ENCODE assay signal across 11 mouse cellular contexts in genomic region chr5:148968958-148969576, GRCm38 (mm10). TPM values are rescaled to one million over a fixed set of nuclear protein-coding genes. Genes with fewer than 3 reads are reported as not detected.
DNase-seq lines count a peak whose midpoint lies in the region; ATAC-seq lines count a peak whose summit lies in the region.
"Had no signal": no experiment of that assay in that cellular context is flagged by ENCODE, and none has a peak within 500 bp of the region (broad histone marks: within the 10 kb centered on the region; RNA-seq: fewer than 3 reads in every experiment).

No protein-coding gene starts in this region.

- H3K4me3 ChIP-seq in hindbrain, embryonic 15.5 days, result no peak overlapping the region
- H3K4me3 ChIP-seq in hindbrain, embryonic 16.5 days (ENCODE audit: low read length), result no peak overlapping the region
- H3K4me3 ChIP-seq in intestine, embryonic 14.5 days (ENCODE audit: low read depth, low read length), result no peak overlapping the region
- H3K4me3 ChIP-seq in liver, embryonic 16.5 days (ENCODE audit: low read depth, low read length), result no peak overlapping the region
- H3K4me3 ChIP-seq in hindbrain, embryonic 11.5 days (ENCODE audit: low read depth, low read length), result no peak overlapping the region
- H3K4me3 ChIP-seq: erythroblast, embryonic 14.5 days; layer of hippocampus, adult 2 months; limb, embryonic 12.5 days had no signal

- no peaks in the 10 kb centered on the region for H3K36me3 ChIP-seq in hindbrain, embryonic 15.5 days
- no peaks in the 10 kb centered on the region for H3K36me3 ChIP-seq in hindbrain, embryonic 16.5 days (ENCODE audit: control insufficient read depth, insufficient read depth, low read length)
- no peaks in the 10 kb centered on the region for H3K36me3 ChIP-seq in intestine, embryonic 14.5 days (ENCODE audit: control insufficient read depth, insufficient read depth, low read length)
- H3K36me3 ChIP-seq in liver, embryonic 16.5 days (ENCODE audit: control insufficient read depth, insufficient read depth), result no peaks in the 10 kb centered on the region
- no peaks in the 10 kb centered on the region for H3K36me3 ChIP-seq in hindbrain, embryonic 11.5 days (ENCODE audit: control insufficient read depth, insufficient read depth, low read length)
- H3K36me3 ChIP-seq: limb, embryonic 12.5 days had no signal

- H3K27ac ChIP-seq in hindbrain, embryonic 15.5 days (replicated peaks), result 0 out of 2 replicates have a peak overlapping the region, but pooled peaks have one; percentile 19
- H3K27ac ChIP-seq in hindbrain, embryonic 16.5 days (ENCODE audit: low read depth, low read length), result no peak overlapping the region
- peak overlapping the region; percentile 45; the same call in 1 of the 2 replicates for H3K27ac ChIP-seq in intestine, embryonic 14.5 days (ENCODE audit: low read depth)
- peak overlapping the region; percentile 46; the same call in 1 of the 2 replicates for H3K27ac ChIP-seq in liver, embryonic 16.5 days (ENCODE audit: low read length)
- no peak overlapping the region for H3K27ac ChIP-seq in hindbrain, embryonic 11.5 days (ENCODE audit: low read depth, low read length)
- H3K27ac ChIP-seq: layer of hippocampus, adult 2 months had no signal

- DNase-seq in intestine, embryonic 14.5 days (ENCODE audit: low spot score), result no peak
- peak; percentile 77 for DNase-seq in kidney, adult 9 months
- DNase-seq in spleen, adult 18-20 months, result no peak
- no peak for DNase-seq in hindbrain, embryonic 11.5 days (ENCODE audit: low spot score)
- DNase-seq: cerebellum, adult 9-11 months had no signal

- no peaks in the 10 kb centered on the region for H3K9me3 ChIP-seq in hindbrain, embryonic 15.5 days
- no peaks in the 10 kb centered on the region for H3K9me3 ChIP-seq in hindbrain, embryonic 16.5 days (ENCODE audit: control insufficient read depth, low read length)
- H3K9me3 ChIP-seq in intestine, embryonic 14.5 days (ENCODE audit: control insufficient read depth, low read length), result no peaks in the 10 kb centered on the region
- no peaks in the 10 kb centered on the region for H3K9me3 ChIP-seq in liver, embryonic 16.5 days (replicated peaks; ENCODE audit: control insufficient read depth, low read length)
- H3K9me3 ChIP-seq in hindbrain, embryonic 11.5 days (ENCODE audit: control insufficient read depth, low read length), result no peaks in the 10 kb centered on the region
- H3K9me3 ChIP-seq: limb, embryonic 12.5 days had no signal

- no peak for ATAC-seq in hindbrain, embryonic 15.5 days (ENCODE audit: low FRiP score, low read depth)
- ATAC-seq in hindbrain, embryonic 16.5 days, result no peak
- ATAC-seq in intestine, embryonic 14.5 days (replicated peaks; ENCODE audit: low FRiP score, low TSS enrichment, low read depth), result no peak
- ATAC-seq in liver, embryonic 16.5 days (ENCODE audit: low read depth), result no peak
- ATAC-seq in hindbrain, embryonic 11.5 days (ENCODE audit: low FRiP score), result no peak

- peaks cover 27% of the 10 kb centered on the region for H3K4me1 ChIP-seq in hindbrain, embryonic 15.5 days (replicated peaks)
- peaks cover 13% of the 10 kb centered on the region for H3K4me1 ChIP-seq in hindbrain, embryonic 16.5 days (ENCODE audit: control insufficient read depth, insufficient read depth, low read depth, low read length)
- H3K4me1 ChIP-seq in intestine, embryonic 14.5 days (replicated peaks; ENCODE audit: control insufficient read depth, insufficient read depth, low read length), result peaks cover 36% of the 10 kb centered on the region
- H3K4me1 ChIP-seq in liver, embryonic 16.5 days (ENCODE audit: control insufficient read depth, low read depth, low read length), result peaks cover 33% of the 10 kb centered on the region
- H3K4me1 ChIP-seq in hindbrain, embryonic 11.5 days (replicated peaks; ENCODE audit: control insufficient read depth, insufficient read depth, low read length), result 0 out of 2 replicates have a peak, but pooled peaks cover 3% of the 10 kb centered on the region

- H3K4me2 ChIP-seq in hindbrain, embryonic 15.5 days, result no peak overlapping the region
- no peak overlapping the region for H3K4me2 ChIP-seq in hindbrain, embryonic 16.5 days (ENCODE audit: low read length)
- no peak overlapping the region for H3K4me2 ChIP-seq in intestine, embryonic 14.5 days (ENCODE audit: low read length)
- H3K4me2 ChIP-seq in liver, embryonic 16.5 days (ENCODE audit: low read depth, low read length), result no peak overlapping the region
- H3K4me2 ChIP-seq in hindbrain, embryonic 11.5 days (replicated peaks; ENCODE audit: low read depth, low read length), result no peak overlapping the region

- no peak overlapping the region for H3K9ac ChIP-seq in hindbrain, embryonic 15.5 days
- H3K9ac ChIP-seq in hindbrain, embryonic 16.5 days (ENCODE audit: low read depth, low read length), result no peak overlapping the region
- no peak overlapping the region for H3K9ac ChIP-seq in intestine, embryonic 14.5 days (ENCODE audit: low read length)
- H3K9ac ChIP-seq in liver, embryonic 16.5 days (ENCODE audit: low read depth, low read length), result no peak overlapping the region
- no peak overlapping the region for H3K9ac ChIP-seq in hindbrain, embryonic 11.5 days (ENCODE audit: low read depth, low read length)
- H3K9ac ChIP-seq: limb, embryonic 12.5 days had no signal

- H3K27me3 ChIP-seq in hindbrain, embryonic 15.5 days, result no peaks in the 10 kb centered on the region
- no peaks in the 10 kb centered on the region for H3K27me3 ChIP-seq in hindbrain, embryonic 16.5 days (replicated peaks; ENCODE audit: control insufficient read depth, insufficient read depth, low read length)
- H3K27me3 ChIP-seq in intestine, embryonic 14.5 days (replicated peaks; ENCODE audit: control insufficient read depth, insufficient read depth, low read length), result no peaks in the 10 kb centered on the region
- no peaks in the 10 kb centered on the region for H3K27me3 ChIP-seq in liver, embryonic 16.5 days (ENCODE audit: control insufficient read depth, insufficient read depth, low read depth, low read length)
- no peaks in the 10 kb centered on the region for H3K27me3 ChIP-seq in hindbrain, embryonic 11.5 days (ENCODE audit: control insufficient read depth, insufficient read depth, low read length)
- H3K27me3 ChIP-seq: limb, embryonic 12.5 days had no signal

- WGBS in hindbrain, embryonic 15.5 days, result 67% methylated on average over 7 of the region's 7 CpGs
- WGBS in hindbrain, embryonic 16.5 days, result 71% methylated on average over 7 of the region's 7 CpGs
- 34% methylated on average over 7 of the region's 7 CpGs for WGBS in intestine, embryonic 14.5 days
- WGBS in liver, embryonic 16.5 days (ENCODE audit: insufficient replicate concordance), result 43% methylated on average over 7 of the region's 7 CpGs
- WGBS in hindbrain, embryonic 11.5 days, result 67% methylated on average over 7 of the region's 7 CpGs

RNA-seq across cellular contexts. Expression of gene Gm42791, which starts 25.9 kb away (rescaled TPM):
- polyA plus RNA-seq in hindbrain, embryonic 15.5 days (2015; fragmentation: Nextera tagmentation; extraction: Ambion mirVana), result 2.1 and 4.3 TPM in 2 replicates
- 3.9 and 5.3 TPM in 2 replicates for polyA plus RNA-seq in hindbrain, embryonic 16.5 days (2015; fragmentation: Nextera tagmentation; extraction: Ambion mirVana)
- 2.2 TPM in 1 of 2 replicates, not detected in the other for polyA plus RNA-seq in intestine, embryonic 14.5 days (2014; fragmentation: Nextera tagmentation; extraction: Ambion mirVana)
- polyA plus RNA-seq in liver, embryonic 16.5 days (2015; fragmentation: Nextera tagmentation; extraction: Ambion mirVana), result 0.53 and 1.1 TPM in 2 replicates
- not detected in 2 replicates for polyA plus RNA-seq in hindbrain, embryonic 11.5 days (2014; fragmentation: Nextera tagmentation; extraction: Ambion mirVana)

RNA-seq across cellular contexts. Expression of gene Katnal1, which starts 39.9 kb away (rescaled TPM):
- polyA plus RNA-seq in hindbrain, embryonic 15.5 days (2015; fragmentation: Nextera tagmentation; extraction: Ambion mirVana), result 35.8 and 36.5 TPM in 2 replicates
- 37.0 and 41.3 TPM in 2 replicates for polyA plus RNA-seq in hindbrain, embryonic 16.5 days (2015; fragmentation: Nextera tagmentation; extraction: Ambion mirVana)
- polyA plus RNA-seq in intestine, embryonic 14.5 days (2014; fragmentation: Nextera tagmentation; extraction: Ambion mirVana), result 10.9 and 15.6 TPM in 2 replicates
- polyA plus RNA-seq in liver, embryonic 16.5 days (2015; fragmentation: Nextera tagmentation; extraction: Ambion mirVana), result 6.7 and 7.4 TPM in 2 replicates
- 32.1 and 37.0 TPM in 2 replicates for polyA plus RNA-seq in hindbrain, embryonic 11.5 days (2014; fragmentation: Nextera tagmentation; extraction: Ambion mirVana)

Comparison
In these comparisons a context has a peak if more than half of its experiments do, and no peak if none do; other contexts are left out.
1. H3K27ac ChIP-seq: peak in hindbrain, embryonic 15.5 days (single experiment), intestine, embryonic 14.5 days (single experiment) and liver, embryonic 16.5 days (single experiment); none in hindbrain, embryonic 16.5 days (single experiment) and hindbrain, embryonic 11.5 days (single experiment).